Mouse (Mus musculus) mouse trophoblast stem cell (cell line): ENCODE measurements around the gene Babam2.
"Not testable (repeated sequence)": the region's sequence is repeated elsewhere in the genome, so short reads cannot be mapped to it uniquely, and the experiment has no call there.

Experiments
- in situ Hi-C, 2 experiments: fragments of 300-500 bp; cut with MseI, MboI; formaldehyde crosslinking; loops; 2 replicates in 1 of 2; 3 replicates in 1 of 2; pipeline ENCODE4 v1.15.1; 2025

Babam2 gene

GRCm38 (mm10) chr5:31781624-31782023 is 84.1 kb downstream of the Babam2 start:
- in situ Hi-C loops: no loop called here

GRCm38 (mm10) chr5:31787201-31787600 is 89.7 kb downstream of the Babam2 start:
- in situ Hi-C loops: no loop called here

GRCm38 (mm10) chr5:31787622-31788021 is 90.1 kb downstream of the Babam2 start:
- in situ Hi-C loops: no loop called here

- in situ Hi-C loops: no loop called here
These were observed 94.9 kb downstream of the Babam2 start for GRCm38 (mm10) chr5:31792338-31792737.

- in situ Hi-C loops: no loop called here
These were observed 95.4 kb downstream of the Babam2 start for GRCm38 (mm10) chr5:31792863-31793262.

GRCm38 (mm10) chr5:31795414-31795813 is 97.9 kb downstream of the Babam2 start:
- in situ Hi-C loops: no loop called here

GRCm38 (mm10) chr5:31796979-31797378 is 99.5 kb downstream of the Babam2 start:
- in situ Hi-C loops: no loop called here

GRCm38 (mm10) chr5:31804211-31804610 is 106.7 kb downstream of the Babam2 start:
- in situ Hi-C loops: not testable (repeated sequence)

GRCm38 (mm10) chr5:31804751-31805150 is 107.3 kb downstream of the Babam2 start:
- in situ Hi-C loops: no loop called here

- in situ Hi-C loops: no loop called here
These were observed 109.8 kb downstream of the Babam2 start for GRCm38 (mm10) chr5:31807312-31807711.

GRCm38 (mm10) chr5:31808271-31808670 is 110.8 kb downstream of the Babam2 start:
- in situ Hi-C loops: no loop called here

- in situ Hi-C loops: no loop called here
These were observed 113.5 kb downstream of the Babam2 start for GRCm38 (mm10) chr5:31810796-31811662.

GRCm38 (mm10) chr5:31811663-31812001 is 114.1 kb downstream of the Babam2 start:
- in situ Hi-C loops: no loop called here

- in situ Hi-C loops: no loop called here
These were observed 115.7 kb downstream of the Babam2 start for GRCm38 (mm10) chr5:31813156-31813675.

GRCm38 (mm10) chr5:31814068-31814467 is 116.6 kb downstream of the Babam2 start:
- in situ Hi-C loops: no loop called here

GRCm38 (mm10) chr5:31815129-31815528 is 117.6 kb downstream of the Babam2 start:
- in situ Hi-C loops: no loop called here

GRCm38 (mm10) chr5:31816082-31816481 is 118.6 kb downstream of the Babam2 start:
- in situ Hi-C loops: no loop called here

GRCm38 (mm10) chr5:31820801-31821200 is 123.3 kb downstream of the Babam2 start:
- in situ Hi-C loops: no loop called here

- in situ Hi-C loops: no loop called here
These were observed 123.7 kb downstream of the Babam2 start for GRCm38 (mm10) chr5:31821204-31821603.

- in situ Hi-C loops: no loop called here
These were observed 126.2 kb downstream of the Babam2 start for GRCm38 (mm10) chr5:31823673-31824072.

GRCm38 (mm10) chr5:31824126-31824525 is 126.6 kb downstream of the Babam2 start:
- in situ Hi-C loops: no loop called here

- in situ Hi-C loops: no loop called here
These were observed 129.8 kb downstream of the Babam2 start for GRCm38 (mm10) chr5:31827304-31827703.

- in situ Hi-C loops: no loop called here
These were observed 130.4 kb downstream of the Babam2 start for GRCm38 (mm10) chr5:31827896-31828295.
